Mouse (Mus musculus) embryo, embryonic 9.5 days (tissue): Measurements from ENCODE around the gene Cep44.

Experiments used
- DNase-seq: peaks from one replicate; pipeline ENCODE4 v3.0.0-alpha.2; 2017; ENCODE audit errors: extremely low spot score

The Cep44 gene

GRCm38 (mm10) chr8:56486006-56486405 lies 64.8 kb downstream of the Cep44 start:
- peak; percentile 44 for DNase-seq
